8 mouse cellular contexts compared by ENCODE assay signal in genomic region chr7:55793952-55794603, GRCm38 (mm10). TPM values are rescaled to one million over a fixed set of nuclear protein-coding genes. Genes with fewer than 3 reads are reported as not detected.
DNase-seq lines count a peak whose midpoint lies in the region; ATAC-seq and TF ChIP-seq lines count a peak whose summit lies in the region.

TSS of gene Tubgcp5 (plus strand) at chr7:55794154.

- peaks cover 30% of the 10 kb centered on the region for H3K36me3 ChIP-seq in kidney, embryonic 14.5 days (ENCODE audit: control insufficient read depth, insufficient read depth, low read length)
- H3K36me3 ChIP-seq in limb, embryonic 15.5 days, result peaks cover 24% of the 10 kb centered on the region

- under 1% methylated on average over 51 of the region's 51 CpGs for WGBS in kidney, embryonic 14.5 days
- under 1% methylated on average over 51 of the region's 51 CpGs for WGBS in limb, embryonic 15.5 days

- no peaks in the 10 kb centered on the region for H3K27me3 ChIP-seq in kidney, embryonic 14.5 days (ENCODE audit: control insufficient read depth, insufficient read depth, low read length)
- no peaks in the 10 kb centered on the region for H3K27me3 ChIP-seq in limb, embryonic 15.5 days

- TF ChIP-seq POLR2A in bone marrow macrophage, adult 2 months (IDR thresholded peaks at IDR 0.05; ENCODE audit: borderline replicate concordance, low read depth, low read length), result peak; percentile 4; the same call in 1 of the 2 replicates
- TF ChIP-seq POLR2A in embryonic fibroblast, embryonic 13.5 days (IDR thresholded peaks at IDR 0.05; ENCODE audit: low read depth, low read length), result peak; percentile 98

- peak within 1 kb of the TSS; percentile 95 for H3K9ac ChIP-seq in kidney, embryonic 14.5 days (ENCODE audit: low read depth, low read length)
- H3K9ac ChIP-seq in limb, embryonic 15.5 days, result peak within 1 kb of the TSS; percentile 87

- no peak for TF ChIP-seq CTCF in bone marrow macrophage, adult 2 months (IDR thresholded peaks at IDR 0.05; ENCODE audit: low read depth, low read length)
- no peak for TF ChIP-seq CTCF in embryonic fibroblast, embryonic 13.5 days (IDR thresholded peaks at IDR 0.05; ENCODE audit: borderline replicate concordance, insufficient read depth, low read length)

- H3K27ac ChIP-seq in bone marrow macrophage, adult 2 months (ENCODE audit: insufficient read depth, low read depth, low read length), result peak within 1 kb of the TSS; percentile 67
- H3K27ac ChIP-seq in embryonic fibroblast, embryonic 13.5 days (ENCODE audit: insufficient read depth, low read length), result peak within 1 kb of the TSS; percentile 27
- peak within 1 kb of the TSS; percentile 37; the same call in 1 of the 2 replicates for H3K27ac ChIP-seq in kidney, embryonic 14.5 days (ENCODE audit: low read depth, low read length)
- peak within 1 kb of the TSS; percentile 85 for H3K27ac ChIP-seq in limb, embryonic 15.5 days

- no peaks in the 10 kb centered on the region for H3K9me3 ChIP-seq in kidney, embryonic 14.5 days (ENCODE audit: control insufficient read depth, low read length)
- H3K9me3 ChIP-seq in limb, embryonic 15.5 days, result no peaks in the 10 kb centered on the region

- H3K4me3 ChIP-seq in bone marrow macrophage, adult 2 months (ENCODE audit: insufficient read depth, low read length), result peak within 1 kb of the TSS; percentile 79
- H3K4me3 ChIP-seq in embryonic fibroblast, embryonic 13.5 days (ENCODE audit: insufficient read depth, low read length), result peak within 1 kb of the TSS; percentile 97
- peak within 1 kb of the TSS; percentile 72 for H3K4me3 ChIP-seq in kidney, embryonic 14.5 days (ENCODE audit: low read length)
- H3K4me3 ChIP-seq in limb, embryonic 15.5 days, result peak within 1 kb of the TSS; percentile 70

- ATAC-seq in kidney, embryonic 14.5 days (ENCODE audit: low FRiP score, low TSS enrichment), result peak; percentile 100
- peak; percentile 97 for ATAC-seq in limb, embryonic 15.5 days (ENCODE audit: insufficient number of reproducible peaks, low FRiP score, low TSS enrichment, low read depth)

- peaks cover 6% of the 10 kb centered on the region for H3K4me1 ChIP-seq in bone marrow macrophage, adult 2 months (ENCODE audit: control insufficient read depth, insufficient read depth, low read length)
- H3K4me1 ChIP-seq in embryonic fibroblast, embryonic 13.5 days (ENCODE audit: control insufficient read depth, insufficient read depth, low read length), result peaks cover 4% of the 10 kb centered on the region
- H3K4me1 ChIP-seq in kidney, embryonic 14.5 days (ENCODE audit: control insufficient read depth, insufficient read depth, low read length), result peaks cover 6% of the 10 kb centered on the region
- peaks cover 12% of the 10 kb centered on the region for H3K4me1 ChIP-seq in limb, embryonic 15.5 days

- peak; percentile 98 for DNase-seq in A20 (ENCODE audit: low read depth, low spot score)
- peak; percentile 96 to 97 for DNase-seq in heart, adult 9 months (ENCODE audit: low spot score in 2 of 2)
- DNase-seq in monocyte, adult 2 months (ENCODE audit: low read depth in 1 of 2, low spot score in 2 of 2), result peak; percentile 83 to 92
- DNase-seq in spleen, postnatal 36 days (ENCODE audit: low spot score in 2 of 2), result peak; percentile 96 to 97

- H3K4me2 ChIP-seq in kidney, embryonic 14.5 days (replicated peaks; ENCODE audit: low read depth, low read length), result peak within 1 kb of the TSS; percentile 55
- H3K4me2 ChIP-seq in limb, embryonic 15.5 days, result peak within 1 kb of the TSS; percentile 55

RNA-seq across cellular contexts. Expression of gene Tubgcp5, which starts in this region (rescaled TPM):
- polyA plus RNA-seq in bone marrow macrophage, adult 2 months (2012; ENCODE audit: insufficient read depth, insufficient read length, missing spikeins), result 21.4 and 25.7 TPM in 2 replicates
- 20.2 and 20.6 TPM in 2 replicates for polyA plus RNA-seq in embryonic fibroblast, embryonic 13.5 days (2011; ENCODE audit: insufficient read length, low read depth, missing spikeins)
- 24.6 and 34.6 TPM in 2 replicates for polyA plus RNA-seq in kidney, embryonic 14.5 days (2014; fragmentation: Nextera tagmentation; extraction: Ambion mirVana)
- polyA plus RNA-seq in limb, embryonic 15.5 days (2015; fragmentation: Nextera tagmentation; extraction: Ambion mirVana), result 29.2 and 31.8 TPM in 2 replicates

Comparison
In these comparisons a context has a peak if more than half of its experiments do, and no peak if none do; other contexts are left out.
1. Peak in every context shown above with its lines: DNase-seq, ATAC-seq, H3K4me3 ChIP-seq and H3K27ac ChIP-seq.
2. H3K27ac ChIP-seq: peak in every context shown above with its lines; median percentile 85 in limb, embryonic 15.5 days; 67 in bone marrow macrophage, adult 2 months; 37 in kidney, embryonic 14.5 days; 27 in embryonic fibroblast, embryonic 13.5 days.